Mouse (Mus musculus) intestine, postnatal 0 days (tissue): ENCODE results near the gene Heg1. TPM values are rescaled to one million over a fixed set of nuclear protein-coding genes. Genes with fewer than 3 reads are reported as not detected.

Experiments
- ATAC-seq: fragments of 200-750 bp; cut with Nextera tagmentation; 2 replicates; pipeline ENCODE4 v1.8.0; 2017; ENCODE audit warnings: mild to moderate bottlenecking, moderate TSS enrichment, moderate library complexity
- H3K27ac ChIP-seq: fragments of 300-500 bp; sonication (generic); 2 replicates; pipeline ENCODE4 v1.5.1; 2014; ENCODE audit warnings: mild to moderate bottlenecking, low read depth, low read length, moderate library complexity
- H3K27me3 ChIP-seq: fragments of 300-500 bp; sonication (generic); replicated peaks from 2 replicates; pipeline ENCODE4 v1.6.1; 2014; ENCODE audit warnings: low read length, mixed read lengths; ENCODE audit not compliant: control insufficient read depth, insufficient read depth
- H3K36me3 ChIP-seq: fragments of 300-500 bp; sonication (generic); 2 replicates; pipeline ENCODE4 v1.6.1; 2014; ENCODE audit warnings: mild to moderate bottlenecking, moderate library complexity; ENCODE audit not compliant: control insufficient read depth, insufficient read depth
- H3K4me1 ChIP-seq: fragments of 300-500 bp; sonication (generic); replicated peaks from 2 replicates; pipeline ENCODE4 v1.6.1; 2014; ENCODE audit warnings: antibody characterized with exemption, low read length, mixed read lengths; ENCODE audit not compliant: control insufficient read depth, insufficient read depth
- H3K4me2 ChIP-seq: fragments of 300-500 bp; sonication (generic); replicated peaks from 2 replicates; pipeline ENCODE4 v1.6.1; 2014; ENCODE audit warnings: low read depth, mild to moderate bottlenecking, moderate library complexity
- H3K4me3 ChIP-seq: fragments of 300-500 bp; sonication (generic); 2 replicates; pipeline ENCODE4 v1.5.1; 2014; ENCODE audit warnings: low read depth, low read length
- H3K9ac ChIP-seq: fragments of 300-500 bp; sonication (generic); 2 replicates; pipeline ENCODE4 v1.6.1; 2014; ENCODE audit warnings: mild to moderate bottlenecking, low read depth, low read length
- H3K9me3 ChIP-seq: fragments of 300-500 bp; sonication (generic); 2 replicates; pipeline ENCODE4 v1.6.1; 2016; ENCODE audit warnings: mixed run types; ENCODE audit not compliant: control insufficient read depth
- CTCF ChIP-seq: sonication (generic); IDR thresholded peaks from 2 replicates; pipeline ENCODE4 v1.5.1; 2016; ENCODE audit warnings: low read depth, mild to moderate bottlenecking, control low read depth, antibody characterized with exemption, moderate library complexity
- WGBS: fragments of 180-500 bp; shearing (Covaris S2); extraction: QIAGEN DNeasy Blood & Tissue Kit; methylation state at CpG from one replicate; pipeline ENCODE4 v1.1.7; 2014; 5-methylcytosine and 5-hydroxymethylcytosine counted together
- polyA plus RNA-seq: library from polyadenylated mRNA; unstranded; fragments of >200 nt; fragmentation: Nextera tagmentation; extraction: Ambion mirVana; gene quantifications from 2 replicates; pipeline ENCODE4 v1.2.1, GENCODE M21; 2015

Heg1 gene
- polyA plus RNA-seq, 1 experiment from 2014 or later = 11.6 TPM

DNA sequence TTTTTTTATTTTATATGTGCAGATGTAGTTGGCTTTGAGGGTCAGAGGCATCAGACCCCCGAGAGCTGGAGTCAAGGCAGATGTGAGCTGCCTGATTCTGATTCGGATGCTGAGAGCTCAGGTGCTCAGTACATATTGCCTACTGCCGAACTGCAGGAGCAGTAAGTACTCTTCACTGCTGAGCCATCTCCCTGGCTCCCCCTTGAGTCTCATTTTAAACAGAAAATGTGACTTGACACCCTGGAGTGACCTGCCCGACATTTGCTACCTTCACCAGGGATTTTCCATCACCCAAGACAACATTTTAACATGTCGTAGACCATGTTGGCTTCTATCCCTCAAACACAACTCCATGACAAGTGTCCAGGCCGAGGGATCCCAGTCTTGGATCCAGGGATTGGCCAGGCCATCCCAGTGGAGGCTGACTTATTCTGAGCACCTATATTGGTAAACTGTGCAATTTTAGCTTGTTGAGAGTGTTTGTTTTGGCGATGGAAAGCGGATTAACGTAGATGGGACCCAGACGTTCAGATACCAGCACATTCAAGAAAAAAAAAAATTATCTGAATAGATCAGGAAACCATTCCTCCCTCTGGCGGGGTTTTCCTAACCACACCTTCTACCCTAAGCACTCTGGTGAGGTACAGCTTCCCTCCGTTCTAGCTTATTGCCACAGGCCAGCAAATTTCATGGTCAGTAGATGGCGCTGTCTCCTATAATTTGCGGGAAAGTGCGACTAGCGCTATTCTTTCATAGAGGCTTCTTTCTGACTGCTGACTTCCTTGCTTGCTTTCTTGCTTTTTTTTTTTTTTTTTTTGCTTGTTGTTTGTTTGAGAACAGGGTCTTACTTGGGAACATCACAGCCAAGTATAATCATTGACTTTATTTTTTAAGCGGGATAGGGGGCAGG, 136.4 kb downstream of the Heg1 start:
- Histone ChIP-seq H3K27me3 (no peaks in the 10 kb centered on the region), H3K4me3 (no peak overlapping the region), H3K9ac (no peak overlapping the region), H3K27ac (no peak overlapping the region), H3K9me3 (no peaks in the 10 kb centered on the region), H3K36me3 (peaks cover 31% of the 10 kb centered on the region), H3K4me1 (no peaks in the 10 kb centered on the region), H3K4me2 (no peak overlapping the region)
- peak; percentile 55 for ATAC-seq
- TF ChIP-seq CTCF = peak; percentile 91
- 22% methylated on average over 17 of the region's 17 CpGs for WGBS

Other genes with a start within 250 kb of the Heg1 start
- gene Slc12a8, start 167.0 kb upstream of the Heg1 start, polyA plus RNA-seq = 4.9 and 6.1 TPM in 2 replicates
- 459 and 473 TPM in 2 replicates for gene Muc13, start 109.7 kb downstream of the Heg1 start, polyA plus RNA-seq
- gene Itgb5, start 145.3 kb downstream of the Heg1 start, polyA plus RNA-seq = 23.5 and 23.6 TPM in 2 replicates